Mouse (Mus musculus) gastrocnemius, adult 2 months (tissue): ENCODE measurements around the gene Dlst. TPM values are rescaled to one million over a fixed set of nuclear protein-coding genes. Genes with fewer than 3 reads are reported as not detected.

ENCODE experiments used
- DNase-seq: peaks from one replicate; pipeline ENCODE4 v3.0.0; 2022
- H3K27ac ChIP-seq: fragments of 200-600 bp; 2 replicates; pipeline ENCODE4 v1.8.1; 2022; ENCODE audit warnings: mild to moderate bottlenecking
- H3K4me3 ChIP-seq: fragments of 200-600 bp; 2 replicates; pipeline ENCODE4 v1.8.1; 2022; ENCODE audit warnings: mild to moderate bottlenecking, moderate library complexity
- CTCF ChIP-seq: fragments of 200-600 bp; IDR thresholded peaks from 2 replicates; pipeline ENCODE4 v1.8.1; 2022; ENCODE audit warnings: antibody characterized with exemption, mild to moderate bottlenecking, moderate library complexity
- intact Hi-C: fragments of 180-260 bp; cut with DNase I; formaldehyde crosslinking; loops from one replicate; pipeline ENCODE4 v1.15.1; 2025
- total RNA-seq, 2 experiments: library from RNA; stranded (reverse); gene quantifications; 2 replicates each; pipeline ENCODE4 v1.2.3; 2021

The Dlst gene
- total RNA-seq, 2 experiments from 2014 or later: 247 to 365 TPM

DNA sequence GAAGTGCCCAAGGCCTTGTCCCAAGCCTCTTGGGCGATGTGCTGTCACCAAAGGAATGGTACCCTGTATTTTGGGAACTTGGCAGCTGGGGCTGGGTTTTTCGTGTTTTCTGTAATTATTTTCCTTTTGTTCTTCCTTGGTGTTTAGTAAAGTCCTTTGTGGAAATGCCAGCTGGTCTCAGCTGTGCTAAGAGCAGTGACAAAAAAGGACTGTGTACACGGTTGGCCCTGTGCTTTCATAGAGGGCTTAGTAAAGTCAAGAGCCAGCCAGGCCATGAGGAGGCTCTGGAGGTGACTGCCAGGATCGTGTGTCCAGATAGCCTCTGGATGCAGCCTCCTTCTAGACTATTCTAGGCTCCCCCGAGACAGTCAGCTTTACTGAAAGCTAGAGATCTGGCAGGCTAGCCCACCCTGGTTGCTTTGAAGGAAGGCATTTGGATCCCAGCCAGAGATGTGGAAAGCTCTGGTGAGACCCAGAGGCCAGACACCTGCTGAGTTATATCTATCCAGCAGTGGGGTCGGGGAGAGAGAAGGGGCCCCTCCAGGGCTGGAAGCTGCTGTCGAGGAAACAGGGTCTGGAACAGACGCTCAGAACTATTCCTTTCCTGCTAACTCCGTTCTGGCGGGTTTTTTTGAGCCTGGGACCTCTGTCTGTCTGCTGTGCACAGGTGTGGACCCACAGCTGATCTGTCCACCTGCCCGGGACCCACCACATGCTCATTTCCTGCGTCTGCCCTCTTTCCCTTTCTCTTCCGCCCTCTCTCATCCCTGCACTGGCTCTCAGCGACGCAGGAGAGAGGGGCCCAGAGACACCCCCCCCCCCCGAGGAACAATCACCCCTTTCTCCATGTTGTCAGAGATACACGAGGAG, 71.1 kb downstream of the Dlst start:
- H3K4me3 ChIP-seq: no peak overlapping the region
- H3K27ac ChIP-seq: no peak overlapping the region
- intact Hi-C loops: no loop called here
- no peak for TF ChIP-seq CTCF
- peak; percentile 15 for DNase-seq

DNA sequence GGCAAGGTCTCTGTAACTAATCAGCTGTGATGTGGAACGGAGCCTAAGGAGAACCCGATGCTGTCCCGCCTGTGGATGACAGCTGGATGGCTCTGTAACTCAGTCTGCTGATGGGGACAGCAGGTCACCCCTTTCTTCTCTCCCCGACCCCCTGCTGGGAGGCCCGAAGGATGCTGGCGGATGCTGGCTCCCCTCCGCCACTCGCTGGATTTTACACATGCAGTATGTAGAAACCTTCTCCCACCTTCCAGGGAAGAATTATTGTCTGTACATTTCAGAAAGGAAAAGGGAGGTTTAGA, 71.7 kb downstream of the Dlst start:
- intact Hi-C loops: no loop called here
- DNase-seq: peak; percentile 15
- no peak overlapping the region for H3K4me3 ChIP-seq
- H3K27ac ChIP-seq: no peak overlapping the region
- no peak for TF ChIP-seq CTCF

DNA sequence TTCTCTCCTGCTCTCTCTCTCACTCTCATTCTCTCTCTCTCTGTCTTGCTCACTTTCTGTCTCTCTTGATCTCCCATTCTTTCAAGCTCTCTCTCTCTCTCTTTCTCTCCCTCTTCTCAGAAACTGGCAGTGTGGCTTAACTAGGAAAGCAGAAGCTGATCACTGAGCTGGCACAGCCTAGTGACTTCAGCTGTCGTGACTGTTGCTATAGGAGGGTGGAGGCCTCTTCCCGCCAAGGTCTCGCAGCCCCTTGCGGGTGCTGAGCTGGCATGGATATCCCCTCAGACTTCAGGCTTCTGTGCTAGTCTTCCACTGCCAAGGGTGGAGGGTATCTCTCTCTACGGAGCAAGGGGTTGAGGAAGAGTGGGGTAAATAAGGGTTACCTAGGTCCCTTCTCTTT, 72.3 kb downstream of the Dlst start:
- intact Hi-C loops: no loop called here
- TF ChIP-seq CTCF: no peak
- peak; percentile 3 for DNase-seq
- H3K27ac ChIP-seq: no peak overlapping the region
- no peak overlapping the region for H3K4me3 ChIP-seq

DNA sequence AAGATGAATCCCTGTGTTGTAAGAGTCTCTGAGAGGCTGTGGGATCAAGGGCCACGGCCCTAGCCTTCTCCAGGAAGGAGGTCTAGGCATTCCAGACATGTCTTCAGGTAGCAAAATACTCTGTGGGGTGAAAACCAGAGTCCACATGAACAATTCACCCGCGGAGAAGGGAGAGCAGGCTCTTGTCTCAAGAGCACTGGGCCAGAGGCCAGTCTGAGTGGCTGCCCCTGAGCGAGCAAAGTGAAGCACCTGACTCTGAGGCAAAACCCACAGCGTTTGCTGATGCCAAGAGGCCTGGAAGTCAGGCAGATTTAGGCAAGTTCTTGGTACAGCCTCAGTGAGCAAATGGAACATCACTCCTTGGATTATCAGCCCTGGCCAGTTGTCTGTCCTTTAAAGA, 73.5 kb downstream of the Dlst start:
- Histone ChIP-seq H3K27ac (no peak overlapping the region), H3K4me3 (no peak overlapping the region)
- TF ChIP-seq CTCF: no peak
- intact Hi-C loops: no loop called here
- DNase-seq: peak; percentile 4

Other genes starting within 250 kb of the Dlst start
- gene Ltbp2, start 234.3 kb upstream of the Dlst start, total RNA-seq: 1 to 10 TPM in 1 of 2 experiments, under 1 TPM in 1; 0.78 to 1.6 TPM
- gene Fcf1, start 139.9 kb upstream of the Dlst start, total RNA-seq: 10 to 100 TPM; 28.4 to 34.0 TPM
- 10 to 100 TPM; 23.0 to 24.9 TPM for gene Arel1, start 139.9 kb upstream of the Dlst start, total RNA-seq
- gene Ylpm1, start 114.5 kb upstream of the Dlst start, total RNA-seq: 10 to 100 TPM; 17.7 to 21.0 TPM
- 1 to 10 TPM; 1.7 to 3.0 TPM for gene Prox2, start 74 bp upstream of the Dlst start, total RNA-seq
- gene Rps6kl1, start 40.4 kb downstream of the Dlst start, total RNA-seq: 1 to 10 TPM in 1 of 2 experiments, under 1 TPM in 1; 0.94 to 1.1 TPM
- 1 to 10 TPM; 1.5 to 1.8 TPM for gene Pgf, start 67.0 kb downstream of the Dlst start, total RNA-seq
- gene Eif2b2, start 108.6 kb downstream of the Dlst start, total RNA-seq: 10 to 100 TPM; 56.1 to 63.1 TPM
- gene Mlh3, start 159.8 kb downstream of the Dlst start, total RNA-seq: 10 to 100 TPM in 1 of 2 experiments, 1 to 10 TPM in 1; 8.9 to 10.6 TPM
- gene Acyp1, start 177.6 kb downstream of the Dlst start, total RNA-seq: 10 to 100 TPM; 37.9 to 52.7 TPM
- 1 to 10 TPM in 1 of 2 experiments, under 1 TPM in 1; 0.95 to 1.7 TPM for gene Zc2hc1c, start 177.8 kb downstream of the Dlst start, total RNA-seq
- gene Nek9, start 228.5 kb downstream of the Dlst start, total RNA-seq: 100 to 1,000 TPM in 1 of 2 experiments, 10 to 100 TPM in 1; 99.2 to 131 TPM